Comparison of ENCODE assay signal across 10 mouse cellular contexts in the genomic region with DNA sequence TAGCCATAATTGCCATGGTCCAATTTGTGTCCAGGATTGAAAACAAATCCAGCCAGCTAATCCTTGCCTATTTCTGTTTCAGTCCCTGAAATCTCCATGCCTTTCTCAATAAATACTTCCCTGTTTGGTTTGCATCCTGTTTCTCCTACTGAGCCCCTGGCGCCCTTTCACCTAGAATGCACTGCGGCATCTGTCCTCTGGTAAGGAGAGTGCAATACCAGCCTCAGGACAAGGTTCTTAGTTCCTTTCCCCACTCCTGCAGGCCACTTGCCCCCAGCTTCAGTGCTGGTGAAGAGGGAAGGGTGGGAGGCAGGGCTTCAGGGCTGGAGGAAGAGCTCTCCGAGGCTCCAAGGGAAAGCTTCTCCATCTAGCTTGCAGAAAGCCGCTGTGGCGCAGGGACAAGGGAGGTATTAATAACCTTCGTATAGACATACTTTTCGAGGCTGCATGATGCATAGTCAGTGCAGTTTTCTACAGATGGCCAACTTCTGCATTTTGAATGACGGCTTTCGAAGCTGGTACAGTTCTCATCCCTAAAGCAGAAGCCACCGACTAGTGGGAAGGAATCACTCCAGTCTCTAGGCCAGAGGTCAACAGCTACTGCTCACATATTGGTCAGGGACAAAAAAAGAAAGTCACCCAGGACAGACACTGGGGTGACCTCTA. TPM values are rescaled to one million over a fixed set of nuclear protein-coding genes. Genes with fewer than 3 reads are reported as not detected.
DNase-seq lines count a peak whose midpoint lies in the region; ATAC-seq and TF ChIP-seq lines count a peak whose summit lies in the region.
"Had no signal": no experiment of that assay in that cellular context is flagged by ENCODE, and none has a peak within 500 bp of the region (broad histone marks: within the 10 kb centered on the region; RNA-seq: fewer than 3 reads in every experiment).

No protein-coding gene starts in this region.

- 78% methylated on average over 10 of the region's 10 CpGs for WGBS in kidney, adult 2 months
- WGBS in midbrain, embryonic 10.5 days = 87% methylated on average over 10 of the region's 10 CpGs

- ATAC-seq in G1E (ENCODE audit: extremely low read depth, insufficient number of reproducible peaks, low FRiP score, poor library complexity, severe bottlenecking) = no peak

- no peaks in the 10 kb centered on the region for H3K4me1 ChIP-seq in kidney, adult 2 months (ENCODE audit: control insufficient read depth, insufficient read depth, low read length)
- peaks cover 74% of the 10 kb centered on the region for H3K4me1 ChIP-seq in G1E (ENCODE audit: insufficient read depth, low read depth, low read length)
- peaks cover 70% of the 10 kb centered on the region for H3K4me1 ChIP-seq in megakaryocyte, embryonic 14.5 days
- H3K4me1 ChIP-seq in midbrain, embryonic 10.5 days = no peaks in the 10 kb centered on the region; the same call in 1 of the 2 replicates

- no peaks in the 10 kb centered on the region for H3K27me3 ChIP-seq in kidney, adult 2 months (replicated peaks; ENCODE audit: control insufficient read depth, insufficient read depth, low read length)
- peaks cover 5% of the 10 kb centered on the region for H3K27me3 ChIP-seq in G1E (ENCODE audit: insufficient read depth, low read length)
- H3K27me3 ChIP-seq in megakaryocyte, embryonic 14.5 days (replicated peaks) = peaks cover 24% of the 10 kb centered on the region
- no peaks in the 10 kb centered on the region for H3K27me3 ChIP-seq in midbrain, embryonic 10.5 days (ENCODE audit: low read depth, poor library complexity, severe bottlenecking)

- no peaks in the 10 kb centered on the region for H3K36me3 ChIP-seq in kidney, adult 2 months (ENCODE audit: control insufficient read depth, insufficient read depth, low read length)
- no peaks in the 10 kb centered on the region for H3K36me3 ChIP-seq in G1E (replicated peaks)
- H3K36me3 ChIP-seq in megakaryocyte, embryonic 14.5 days (replicated peaks; ENCODE audit: low read length) = no peaks in the 10 kb centered on the region
- H3K36me3 ChIP-seq in midbrain, embryonic 10.5 days = no peaks in the 10 kb centered on the region

- DNase-seq in kidney, adult 2 months = no peak
- no peak for DNase-seq in kidney, adult 9 months
- DNase-seq in G1E (ENCODE audit: low spot score) = no peak
- peak; percentile 33 to 64 for DNase-seq in heart, adult 9 months (ENCODE audit: low spot score in 2 of 2)
- no peak for DNase-seq in cerebellum, adult 8-10 months
- DNase-seq in adrenal gland, postnatal 14 days = no peak
- no peak for DNase-seq in midbrain, embryonic 10.5 days (ENCODE audit: low spot score)
- DNase-seq: layer of hippocampus, postnatal 36 days had no signal

- TF ChIP-seq POLR2A in kidney, adult 2 months (IDR thresholded peaks at IDR 0.05; ENCODE audit: low read depth, low read length) = no peak

- 0 out of 2 replicates have a peak overlapping the region, but pooled peaks have one; percentile 17 for H3K27ac ChIP-seq in kidney, adult 2 months (ENCODE audit: insufficient read depth, low read depth, low read length)
- H3K27ac ChIP-seq in midbrain, embryonic 10.5 days (replicated peaks) = no peak overlapping the region

- H3K9me3 ChIP-seq in G1E (replicated peaks) = no peaks in the 10 kb centered on the region
- no peaks in the 10 kb centered on the region for H3K9me3 ChIP-seq in megakaryocyte, embryonic 14.5 days
- H3K9me3 ChIP-seq in midbrain, embryonic 10.5 days (replicated peaks) = no peaks in the 10 kb centered on the region

- no peak overlapping the region for H3K4me3 ChIP-seq in kidney, adult 2 months (ENCODE audit: insufficient read depth, low read depth, low read length)
- H3K4me3 ChIP-seq in G1E (ENCODE audit: low read depth, low read length) = peak overlapping the region; percentile 30; the same call in 1 of the 2 replicates
- peak overlapping the region; percentile 44 for H3K4me3 ChIP-seq in megakaryocyte, embryonic 14.5 days (replicated peaks)
- H3K4me3 ChIP-seq in midbrain, embryonic 10.5 days = no peak overlapping the region
- H3K4me3 ChIP-seq: myocyte had no signal

- TF ChIP-seq CTCF in kidney, adult 2 months (conservative IDR thresholded peaks at IDR 0.05; ENCODE audit: insufficient read depth, insufficient read length, low read depth, low read length) = no peak
- no peak for TF ChIP-seq CTCF in G1E (IDR thresholded peaks at IDR 0.05; ENCODE audit: low read depth, low read length)

RNA-seq across cellular contexts. Expression of a gene that starts 10.8 kb away (rescaled TPM):
- polyA plus RNA-seq in kidney, adult 2 months (2012; rRNA removed) = 144 and 190 TPM in 2 replicates
- 286 and 322 TPM in 2 replicates for total RNA-seq in G1E (2014; fragmentation: Nextera tagmentation)
- total RNA-seq in G1E (2017) = 61.7 and 85.4 TPM in 2 replicates
- 255 and 271 TPM in 2 replicates for polyA plus RNA-seq in G1E (2012)
- polyA plus RNA-seq in megakaryocyte, embryonic 14.5 days (2012; ENCODE audit: insufficient read depth, low replicate concordance) = 73.8 and 158 TPM in 2 replicates
- total RNA-seq in adrenal gland, postnatal 14 days (2021) = 236 and 243 TPM in 2 replicates
- 258 and 269 TPM in 2 replicates for polyA plus RNA-seq in midbrain, embryonic 10.5 days (2016; fragmentation: Nextera tagmentation; extraction: Ambion mirVana)

RNA-seq across cellular contexts. Expression of a gene that starts 46.3 kb away (rescaled TPM):
- 24.9 and 27.8 TPM in 2 replicates for polyA plus RNA-seq in kidney, adult 2 months (2012; rRNA removed)
- total RNA-seq in G1E (2014; fragmentation: Nextera tagmentation) = 126 TPM in 2 replicates
- 59.1 and 62.9 TPM in 2 replicates for total RNA-seq in G1E (2017)
- polyA plus RNA-seq in G1E (2012) = 30.3 and 30.5 TPM in 2 replicates
- polyA plus RNA-seq in megakaryocyte, embryonic 14.5 days (2012; ENCODE audit: insufficient read depth, low replicate concordance) = 2.0 and 2.6 TPM in 2 replicates
- total RNA-seq in adrenal gland, postnatal 14 days (2021) = 65.7 and 66.2 TPM in 2 replicates
- polyA plus RNA-seq in midbrain, embryonic 10.5 days (2016; fragmentation: Nextera tagmentation; extraction: Ambion mirVana) = 20.6 and 21.5 TPM in 2 replicates

Comparison
In these comparisons a context has a peak if more than half of its experiments do, and no peak if none do; other contexts are left out.
1. DNase-seq: peak in heart, adult 9 months (2 of 2); none in kidney, adult 2 months (single experiment), kidney, adult 9 months (single experiment), G1E (single experiment), cerebellum, adult 8-10 months (single experiment), adrenal gland, postnatal 14 days (single experiment) and midbrain, embryonic 10.5 days (single experiment).
2. H3K4me3 ChIP-seq: peak in G1E (single experiment) and megakaryocyte, embryonic 14.5 days (single experiment); none in kidney, adult 2 months (single experiment) and midbrain, embryonic 10.5 days (single experiment).